ENCODE assay signal across 29 mouse cellular contexts in the genomic region with DNA sequence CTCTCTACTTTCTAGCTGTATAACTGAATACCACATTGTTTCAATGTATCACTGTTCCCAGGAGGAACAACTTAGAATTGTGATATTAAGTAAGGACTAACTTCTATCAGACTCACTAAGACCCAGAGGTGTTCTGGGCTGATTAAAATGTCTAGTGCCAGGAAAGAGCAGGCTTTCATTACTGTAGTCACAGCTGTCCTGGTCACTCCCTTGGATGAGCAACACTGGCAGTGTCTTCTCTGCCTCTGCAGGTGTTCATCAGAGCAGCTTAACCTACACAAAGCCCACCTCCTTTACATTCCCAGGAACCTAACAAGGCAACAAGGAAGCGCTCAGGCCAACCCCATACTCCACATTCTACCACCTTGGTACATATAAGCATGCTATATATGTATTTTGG. TPM values are rescaled to one million over a fixed set of nuclear protein-coding genes. Genes with fewer than 3 reads are reported as not detected.
A peak's percentile ranks its signal among the peaks of the same experiment; 100 is the strongest.
DNase-seq lines count a peak whose midpoint lies in the region; ATAC-seq and TF ChIP-seq lines count a peak whose summit lies in the region.
"Had no signal": no experiment of that assay in that cellular context is flagged by ENCODE, and none has a peak within 500 bp of the region (broad histone marks: within the 10 kb centered on the region; RNA-seq: fewer than 3 reads in every experiment).

No protein-coding gene starts in this region.

- no peak for TF ChIP-seq POLR2A in embryonic fibroblast, embryonic 13.5 days (IDR thresholded peaks at IDR 0.05; ENCODE audit: low read depth, low read length)

- intact Hi-C loops in gastrocnemius, adult 2 months (cut with DNase I) = no loop called here

- TF ChIP-seq CTCF in gastrocnemius, adult 2 months (IDR thresholded peaks at IDR 0.05) = no peak
- no peak for TF ChIP-seq CTCF in embryonic fibroblast, embryonic 13.5 days (IDR thresholded peaks at IDR 0.05; ENCODE audit: borderline replicate concordance, insufficient read depth, low read length)

- H3K27me3 ChIP-seq in heart, embryonic 15.5 days = no peaks in the 10 kb centered on the region
- no peaks in the 10 kb centered on the region for H3K27me3 ChIP-seq in embryonic facial prominence, embryonic 15.5 days
- H3K27me3 ChIP-seq: forebrain, embryonic 13.5 days; heart, embryonic 12.5 days had no signal

- no peak for DNase-seq in gastrocnemius, adult 2 months
- DNase-seq in gastrocnemius, postnatal 4 days (ENCODE audit: low spot score in 2 of 2) = no peak
- DNase-seq in heart, adult 8-10 months (ENCODE audit: low spot score) = no peak
- no peak for DNase-seq in adrenal gland, postnatal 36 days
- DNase-seq in retina, postnatal 1 day = no peak
- DNase-seq: adrenal gland, postnatal 14 days; cerebellum, adult 11-12 months; cerebellum, adult 8-10 months; cerebellum, postnatal 10 days; cerebellum, postnatal 36 days; embryo, embryonic 11 days; gastrocnemius, postnatal 10 days; gastrocnemius, postnatal 36 days; heart, adult 18-20 months; heart, postnatal 10 days; heart, postnatal 4 days; kidney, adult 18-20 months had no signal

- H3K27ac ChIP-seq in gastrocnemius, adult 2 months = 0 out of 2 replicates have a peak overlapping the region, but pooled peaks have one; percentile 4
- H3K27ac ChIP-seq in heart, embryonic 15.5 days = peak overlapping the region; percentile 27; the same call in 1 of the 2 replicates
- H3K27ac ChIP-seq in embryonic facial prominence, embryonic 15.5 days (replicated peaks) = 0 out of 2 replicates have a peak overlapping the region, but pooled peaks have one; percentile 2
- H3K27ac ChIP-seq in embryonic fibroblast, embryonic 13.5 days (ENCODE audit: insufficient read depth, low read length) = 0 out of 2 replicates have a peak overlapping the region, but pooled peaks have one; percentile 6
- H3K27ac ChIP-seq: forebrain, embryonic 10.5 days; forebrain, embryonic 13.5 days; hindbrain, embryonic 14.5 days; hindbrain, postnatal 0 days had no signal

- no peak for ATAC-seq in heart, embryonic 15.5 days (replicated peaks; ENCODE audit: insufficient number of reproducible peaks, insufficient read depth, low FRiP score, low read depth)
- no peak for ATAC-seq in embryonic facial prominence, embryonic 15.5 days (ENCODE audit: insufficient number of reproducible peaks, low FRiP score, low TSS enrichment, low read depth)
- ATAC-seq: CD4-positive, CD25-positive, alpha-beta regulatory T cell, adult 4 months; forebrain, embryonic 13.5 days; forebrain, embryonic 16.5 days; hindbrain, postnatal 0 days; inflammation-experienced regulatory T-cells, adult 6 months; intestine, embryonic 16.5 days had no signal

- H3K4me2 ChIP-seq in heart, embryonic 15.5 days = no peak overlapping the region
- H3K4me2 ChIP-seq in embryonic facial prominence, embryonic 15.5 days (replicated peaks) = no peak overlapping the region
- H3K4me2 ChIP-seq: forebrain, embryonic 13.5 days; heart, embryonic 12.5 days; hindbrain, embryonic 14.5 days had no signal

- no peak overlapping the region for H3K4me3 ChIP-seq in gastrocnemius, adult 2 months
- H3K4me3 ChIP-seq in heart, embryonic 15.5 days = no peak overlapping the region
- H3K4me3 ChIP-seq in embryonic facial prominence, embryonic 15.5 days (replicated peaks) = no peak overlapping the region
- no peak overlapping the region for H3K4me3 ChIP-seq in embryonic fibroblast, embryonic 13.5 days (ENCODE audit: insufficient read depth, low read length)
- H3K4me3 ChIP-seq: forebrain, embryonic 10.5 days; forebrain, embryonic 13.5 days; heart, embryonic 12.5 days had no signal

- no peak overlapping the region for H3K9ac ChIP-seq in heart, embryonic 15.5 days
- H3K9ac ChIP-seq in embryonic facial prominence, embryonic 15.5 days = no peak overlapping the region
- H3K9ac ChIP-seq: forebrain, embryonic 13.5 days; heart, embryonic 12.5 days; hindbrain, embryonic 14.5 days had no signal

- H3K36me3 ChIP-seq in heart, embryonic 15.5 days = 0 out of 2 replicates have a peak, but pooled peaks cover 3% of the 10 kb centered on the region
- H3K36me3 ChIP-seq in embryonic facial prominence, embryonic 15.5 days = peaks cover 16% of the 10 kb centered on the region; the same call in 1 of the 2 replicates

- 85% methylated on average over 1 of the region's 1 CpGs for WGBS in heart, embryonic 15.5 days
- WGBS in embryonic facial prominence, embryonic 15.5 days = 97% methylated on average over 1 of the region's 1 CpGs

- H3K4me1 ChIP-seq in heart, embryonic 15.5 days (replicated peaks) = peaks cover 33% of the 10 kb centered on the region
- peaks cover 15% of the 10 kb centered on the region; the same call in 1 of the 2 replicates for H3K4me1 ChIP-seq in embryonic facial prominence, embryonic 15.5 days
- peaks cover 21% of the 10 kb centered on the region for H3K4me1 ChIP-seq in embryonic fibroblast, embryonic 13.5 days (ENCODE audit: control insufficient read depth, insufficient read depth, low read length)
- H3K4me1 ChIP-seq: forebrain, embryonic 13.5 days had no signal

- no peaks in the 10 kb centered on the region for H3K9me3 ChIP-seq in heart, embryonic 15.5 days (replicated peaks)
- no peaks in the 10 kb centered on the region for H3K9me3 ChIP-seq in embryonic facial prominence, embryonic 15.5 days (replicated peaks)
- H3K9me3 ChIP-seq: forebrain, embryonic 10.5 days; forebrain, embryonic 13.5 days; heart, embryonic 12.5 days had no signal

RNA-seq across cellular contexts. Expression of gene Map2k4, which starts 8.5 kb away (rescaled TPM):
- 10 to 100 TPM; 61.3 to 77.9 TPM for total RNA-seq in gastrocnemius, adult 2 months (2021)
- 10 to 100 TPM; 53.6 to 59.7 TPM for total RNA-seq in gastrocnemius, postnatal 4 days (2021)
- polyA plus RNA-seq in heart, embryonic 15.5 days (2015; fragmentation: Nextera tagmentation; extraction: Ambion mirVana) = 55.7 and 58.2 TPM in 2 replicates
- total RNA-seq in heart, adult 8-10 months (2022) = 10 to 100 TPM; 41.7 to 47.0 (median 44.6) TPM
- 56.9 and 61.8 TPM in 2 replicates for polyA plus RNA-seq in embryonic facial prominence, embryonic 15.5 days (2015; fragmentation: Nextera tagmentation; extraction: Ambion mirVana)
- polyA plus RNA-seq in embryonic fibroblast, embryonic 13.5 days (2011; ENCODE audit: insufficient read length, low read depth, missing spikeins) = 60.0 and 65.2 TPM in 2 replicates
- total RNA-seq in adrenal gland, postnatal 36 days (2021) = 10 to 100 TPM; 44.8 to 50.4 TPM

RNA-seq across cellular contexts. Expression of gene Zkscan6, which starts 27.4 kb away (rescaled TPM):
- 1 to 10 TPM; 2.5 to 2.7 TPM for total RNA-seq in gastrocnemius, adult 2 months (2021)
- 1 to 10 TPM; 6.2 to 6.5 TPM for total RNA-seq in gastrocnemius, postnatal 4 days (2021)
- 9.5 and 11.0 TPM in 2 replicates for polyA plus RNA-seq in heart, embryonic 15.5 days (2015; fragmentation: Nextera tagmentation; extraction: Ambion mirVana)
- 1 to 10 TPM; 3.4 to 5.7 (median 4.7) TPM for total RNA-seq in heart, adult 8-10 months (2022)
- polyA plus RNA-seq in embryonic facial prominence, embryonic 15.5 days (2015; fragmentation: Nextera tagmentation; extraction: Ambion mirVana) = 14.1 and 14.8 TPM in 2 replicates
- 8.2 and 9.1 TPM in 2 replicates for polyA plus RNA-seq in embryonic fibroblast, embryonic 13.5 days (2011; ENCODE audit: insufficient read length, low read depth, missing spikeins)
- total RNA-seq in adrenal gland, postnatal 36 days (2021) = 10 to 100 TPM; 14.4 to 17.0 TPM
